Mouse (Mus musculus) ES-E14 (cell line): ENCODE results near the gene Pigw.

Experiments used
- CHD2 ChIP-seq: IDR thresholded peaks from 2 replicates; pipeline ENCODE4 v1.6.1; 2014; ENCODE audit warnings: mild to moderate bottlenecking, low read depth, low read length, inconsistent platforms
- HCFC1 ChIP-seq: IDR thresholded peaks from 2 replicates; pipeline ENCODE4 v1.6.1; 2012; ENCODE audit warnings: low read length, inconsistent platforms, borderline replicate concordance; ENCODE audit not compliant: insufficient read depth

GRCm38 (mm10) chr11:84880465-84880961, 428 bp upstream of the Pigw start:
- no peak for TF ChIP-seq CHD2
- TF ChIP-seq HCFC1 = no peak
